Mouse (Mus musculus) kidney, adult 2 months (tissue): ENCODE results near the gene Gemin8.

ENCODE experiments used
- CTCF ChIP-seq: fragments of 200-500 bp; conservative IDR thresholded peaks from 2 replicates; pipeline ENCODE4 v1.5.1; 2011; ENCODE audit warnings: low read depth, mild to moderate bottlenecking, control low read depth, low read length, moderate library complexity, mixed read lengths; ENCODE audit not compliant: insufficient read depth, insufficient read length
- POLR2A ChIP-seq: fragments of 200-500 bp; IDR thresholded peaks from one replicate; pipeline ENCODE4 v1.6.1; 2011; ENCODE audit warnings: low read depth, low read length, control low read depth

- TF ChIP-seq CTCF (no peak), POLR2A (no peak)
Measured at GRCm38 (mm10) chrX:166216248-166216647, 46.0 kb downstream of the Gemin8 start.
